Mouse (Mus musculus) CD4-positive, CD25-positive, alpha-beta regulatory T cell (primary cell): ENCODE measurements around the gene Spata5. TPM values are rescaled to one million over a fixed set of nuclear protein-coding genes. Genes with fewer than 3 reads are reported as not detected.

Experiments
- polyA plus RNA-seq: library from polyadenylated mRNA; unstranded; fragments of 100-300 nt; shearing (Covaris generic); gene quantifications from one replicate; pipeline ENCODE4 v1.2.1, GENCODE M21; 2017

Gene Spata5
- 46.4 TPM for polyA plus RNA-seq

GRCm38 (mm10) chr3:37419458-37419991, at the start of gene Spata5:
Gene Spata5, plus strand, starts transcription at chr3:37419896.

GRCm38 (mm10) chr3:37420072-37420471, 376 bp downstream of the Spata5 start, which contains the start of gene Nudt6:
Gene Nudt6, minus strand, starts transcription at chr3:37420211.

Other genes starting within 250 kb of the Spata5 start
- gene Il21, start 187.3 kb upstream of the Spata5 start, polyA plus RNA-seq, result 0.41 TPM
- 4.7 TPM for gene Bbs12, start 107.3 kb upstream of the Spata5 start, polyA plus RNA-seq
- gene Cetn4, start 107.2 kb upstream of the Spata5 start, polyA plus RNA-seq, result 1.3 TPM
- gene Fgf2, start 71.5 kb upstream of the Spata5 start, polyA plus RNA-seq, result 2.9 TPM
- 23.3 TPM for gene Nudt6, start 315 bp downstream of the Spata5 start, polyA plus RNA-seq
- 45.9 TPM for gene Spry1, start 220.1 kb downstream of the Spata5 start, polyA plus RNA-seq